Mouse (Mus musculus): Measurements from ENCODE around the gene Cstad. TPM values are rescaled to one million over a fixed set of nuclear protein-coding genes. Genes with fewer than 3 reads are reported as not detected.
A peak's percentile ranks its signal among the peaks of the same experiment; 100 is the strongest.

Gene Cstad
- total RNA-seq, 1 experiment = 0.54 TPM

- Histone ChIP-seq H3K36me3 (ENCODE audit: control insufficient read depth, insufficient read depth, low read length, poor library complexity, severe bottlenecking) (no peaks in the 10 kb centered on the region), H3K27ac (ENCODE audit: insufficient read depth, low read depth, low read length, poor library complexity, severe bottlenecking) (no peak overlapping the region), H3K4me3 (ENCODE audit: insufficient read depth in 1 of 2, low read depth in 1 of 2, low read length in 2 of 2, poor library complexity in 1 of 2, severe bottlenecking in 1 of 2) (no peak overlapping the region), H3K9ac (ENCODE audit: insufficient read depth, low read depth, low read length, poor library complexity, severe bottlenecking) (no peak overlapping the region), H3K4me1 (ENCODE audit: control insufficient read depth in 2 of 2, insufficient read depth in 2 of 2, low read length in 2 of 2, poor library complexity in 1 of 2) (peaks cover 3 to 17% of the 10 kb centered on the region in 2 experiments), H3K9me3 (ENCODE audit: control insufficient read depth, insufficient read depth, low read depth, low read length) (no peaks in the 10 kb centered on the region)
- DNase-seq (ENCODE audit: low read depth, low spot score) = no peak
- in situ Hi-C loops (cut with MboI; ENCODE audit: low sequenced_read_pairs in 2 of 2, unreplicated experiment in 2 of 2) = no loop called here
- TF ChIP-seq ZC3H11A (IDR thresholded peaks at IDR 0.05; ENCODE audit: borderline replicate concordance, low read depth, low read length) = no peak
- no peak for TF ChIP-seq MAFK (IDR thresholded peaks at IDR 0.05; ENCODE audit: insufficient read depth, low read depth, low read length)
- TF ChIP-seq HCFC1 (IDR thresholded peaks at IDR 0.05; ENCODE audit: borderline replicate concordance, insufficient read depth, low read length) = no peak
- TF ChIP-seq CHD2 (IDR thresholded peaks at IDR 0.05; ENCODE audit: low read depth, low read length) = no peak
- TF ChIP-seq ZNF384 (IDR thresholded peaks at IDR 0.05; ENCODE audit: low read depth, low read length) = no peak
Measured at GRCm38 (mm10) chr2:30551579-30551978, 43.3 kb upstream of the Cstad start.

GRCm38 (mm10) chr2:30553851-30554540 is 40.8 kb upstream of the Cstad start:
- Histone ChIP-seq H3K27ac (ENCODE audit: insufficient read depth, low read depth, low read length, poor library complexity, severe bottlenecking) (no peak overlapping the region), H3K9me3 (ENCODE audit: control insufficient read depth, insufficient read depth, low read depth, low read length) (no peaks in the 10 kb centered on the region), H3K36me3 (ENCODE audit: control insufficient read depth, insufficient read depth, low read length, poor library complexity, severe bottlenecking) (no peaks in the 10 kb centered on the region), H3K9ac (ENCODE audit: insufficient read depth, low read depth, low read length, poor library complexity, severe bottlenecking) (peak overlapping the region; percentile 19; the same call in 1 of the 2 replicates), H3K4me1 (ENCODE audit: control insufficient read depth in 2 of 2, insufficient read depth in 2 of 2, low read length in 2 of 2, poor library complexity in 1 of 2) (peaks cover 0 to 7% of the 10 kb centered on the region in 2 experiments; a peak in 1 of 4 replicates), H3K4me3 (ENCODE audit: insufficient read depth in 1 of 2, low read depth in 1 of 2, low read length in 2 of 2, poor library complexity in 1 of 2, severe bottlenecking in 1 of 2) (no peak overlapping the region)
- in situ Hi-C loops (cut with MboI; ENCODE audit: low sequenced_read_pairs in 2 of 2, unreplicated experiment in 2 of 2) = no loop called here
- no peak for DNase-seq (ENCODE audit: low read depth, low spot score)
- TF ChIP-seq CHD2 (IDR thresholded peaks at IDR 0.05; ENCODE audit: low read depth, low read length) (peak; percentile 51; the same call in 1 of the 2 replicates), MAFK (IDR thresholded peaks at IDR 0.05; ENCODE audit: insufficient read depth, low read depth, low read length) (no peak), HCFC1 (IDR thresholded peaks at IDR 0.05; ENCODE audit: borderline replicate concordance, insufficient read depth, low read length) (peak; percentile 94)

- no peak overlapping the region for H3K9ac ChIP-seq (ENCODE audit: insufficient read depth, low read depth, low read length, poor library complexity, severe bottlenecking)
- TF ChIP-seq CHD2 (IDR thresholded peaks at IDR 0.05; ENCODE audit: low read depth, low read length) (no peak), ZC3H11A (IDR thresholded peaks at IDR 0.05; ENCODE audit: borderline replicate concordance, low read depth, low read length) (no peak), HCFC1 (IDR thresholded peaks at IDR 0.05; ENCODE audit: borderline replicate concordance, insufficient read depth, low read length) (no peak), ZNF384 (IDR thresholded peaks at IDR 0.05; ENCODE audit: low read depth, low read length) (no peak)
- H3K27ac ChIP-seq (ENCODE audit: insufficient read depth, low read depth, low read length, poor library complexity, severe bottlenecking) = no peak overlapping the region
- H3K4me1 ChIP-seq (ENCODE audit: control insufficient read depth in 2 of 2, insufficient read depth in 2 of 2, low read length in 2 of 2, poor library complexity in 1 of 2) = peaks cover 0 to 7% of the 10 kb centered on the region in 2 experiments; a peak in 1 of 4 replicates
- in situ Hi-C loops (cut with MboI; ENCODE audit: low sequenced_read_pairs in 2 of 2, unreplicated experiment in 2 of 2) = no loop called here
- H3K36me3 ChIP-seq (ENCODE audit: control insufficient read depth, insufficient read depth, low read length, poor library complexity, severe bottlenecking) = no peaks in the 10 kb centered on the region
- no peak overlapping the region for H3K4me3 ChIP-seq (ENCODE audit: insufficient read depth in 1 of 2, low read depth in 1 of 2, low read length in 2 of 2, poor library complexity in 1 of 2, severe bottlenecking in 1 of 2)
- no peaks in the 10 kb centered on the region for H3K9me3 ChIP-seq (ENCODE audit: control insufficient read depth, insufficient read depth, low read depth, low read length)
- DNase-seq (ENCODE audit: low read depth, low spot score) = no peak
Measured at GRCm38 (mm10) chr2:30555257-30555656, 39.6 kb upstream of the Cstad start.

GRCm38 (mm10) chr2:30556495-30556894 is 38.3 kb upstream of the Cstad start:
- TF ChIP-seq ZC3H11A (IDR thresholded peaks at IDR 0.05; ENCODE audit: borderline replicate concordance, low read depth, low read length) = no peak
- no peak for TF ChIP-seq MAFK (IDR thresholded peaks at IDR 0.05; ENCODE audit: insufficient read depth, low read depth, low read length)
- TF ChIP-seq ZNF384 (IDR thresholded peaks at IDR 0.05; ENCODE audit: low read depth, low read length) = no peak
- TF ChIP-seq HCFC1 (IDR thresholded peaks at IDR 0.05; ENCODE audit: borderline replicate concordance, insufficient read depth, low read length) = no peak
- TF ChIP-seq CHD2 (IDR thresholded peaks at IDR 0.05; ENCODE audit: low read depth, low read length) = no peak
- in situ Hi-C loops (cut with MboI; ENCODE audit: low sequenced_read_pairs in 2 of 2, unreplicated experiment in 2 of 2) = no loop called here
- Histone ChIP-seq H3K4me1 (ENCODE audit: control insufficient read depth in 2 of 2, insufficient read depth in 2 of 2, low read length in 2 of 2, poor library complexity in 1 of 2) (peaks cover 0 to 7% of the 10 kb centered on the region in 2 experiments; a peak in 1 of 4 replicates), H3K9me3 (ENCODE audit: control insufficient read depth, insufficient read depth, low read depth, low read length) (no peaks in the 10 kb centered on the region), H3K4me3 (ENCODE audit: insufficient read depth in 1 of 2, low read depth in 1 of 2, low read length in 2 of 2, poor library complexity in 1 of 2, severe bottlenecking in 1 of 2) (no peak overlapping the region), H3K36me3 (ENCODE audit: control insufficient read depth, insufficient read depth, low read length, poor library complexity, severe bottlenecking) (no peaks in the 10 kb centered on the region), H3K9ac (ENCODE audit: insufficient read depth, low read depth, low read length, poor library complexity, severe bottlenecking) (no peak overlapping the region), H3K27ac (ENCODE audit: insufficient read depth, low read depth, low read length, poor library complexity, severe bottlenecking) (no peak overlapping the region)
- no peak for DNase-seq (ENCODE audit: low read depth, low spot score)

All from ES-E14 (cell line).